Mouse (Mus musculus): Measurements from ENCODE around the gene Slc5a12. TPM values are rescaled to one million over a fixed set of nuclear protein-coding genes. Genes with fewer than 3 reads are reported as not detected.

Gene Slc5a12
- not detected in 2 replicates for polyA plus RNA-seq (2012; ENCODE audit: insufficient read depth, insufficient read length, missing spikeins)

- Histone ChIP-seq H3K4me1 (ENCODE audit: control insufficient read depth, insufficient read depth, insufficient read length, low read length) (no peaks in the 10 kb centered on the region), H3K27ac (replicated peaks; ENCODE audit: low read depth, low read length) (no peak within 1 kb of the TSS), H3K4me3 (ENCODE audit: insufficient read depth, low read depth, low read length) (no peak within 1 kb of the TSS)
Observed at GRCm38 (mm10) chr2:110596932-110597331, at the start of gene Slc5a12. Slc5a12 (plus strand) TSS chr2:110597298.

GRCm38 (mm10) chr2:110556098-110556497 is 41.0 kb upstream of the Slc5a12 start:
- H3K27ac ChIP-seq (replicated peaks; ENCODE audit: low read depth, low read length): no peak overlapping the region
- no peaks in the 10 kb centered on the region for H3K4me1 ChIP-seq (ENCODE audit: control insufficient read depth, insufficient read depth, insufficient read length, low read length)
- H3K4me3 ChIP-seq (ENCODE audit: insufficient read depth, low read depth, low read length): no peak overlapping the region

DNA sequence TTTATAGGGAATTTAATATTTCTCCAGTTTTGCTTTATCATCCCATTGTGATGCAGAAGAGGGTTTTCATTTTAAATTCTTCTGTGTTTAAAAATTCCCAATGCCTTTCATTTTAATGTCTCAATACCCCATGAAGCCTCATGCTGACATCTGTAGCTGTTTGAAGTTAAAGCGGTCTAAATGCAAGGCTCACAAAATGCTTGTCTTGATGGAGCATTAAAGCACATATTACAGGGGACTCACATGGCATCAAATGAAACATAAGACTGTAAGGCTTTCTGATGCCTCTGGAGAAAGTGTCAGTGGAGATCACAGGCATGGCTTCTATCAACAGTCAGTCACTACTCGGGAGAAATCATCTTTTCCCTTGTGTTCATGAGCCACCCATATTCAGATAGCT is 34.5 kb upstream of the Slc5a12 start:
- Histone ChIP-seq H3K4me3 (ENCODE audit: insufficient read depth, low read depth, low read length) (no peak overlapping the region), H3K4me1 (ENCODE audit: control insufficient read depth, insufficient read depth, insufficient read length, low read length) (no peaks in the 10 kb centered on the region), H3K27ac (replicated peaks; ENCODE audit: low read depth, low read length) (no peak overlapping the region)

DNA sequence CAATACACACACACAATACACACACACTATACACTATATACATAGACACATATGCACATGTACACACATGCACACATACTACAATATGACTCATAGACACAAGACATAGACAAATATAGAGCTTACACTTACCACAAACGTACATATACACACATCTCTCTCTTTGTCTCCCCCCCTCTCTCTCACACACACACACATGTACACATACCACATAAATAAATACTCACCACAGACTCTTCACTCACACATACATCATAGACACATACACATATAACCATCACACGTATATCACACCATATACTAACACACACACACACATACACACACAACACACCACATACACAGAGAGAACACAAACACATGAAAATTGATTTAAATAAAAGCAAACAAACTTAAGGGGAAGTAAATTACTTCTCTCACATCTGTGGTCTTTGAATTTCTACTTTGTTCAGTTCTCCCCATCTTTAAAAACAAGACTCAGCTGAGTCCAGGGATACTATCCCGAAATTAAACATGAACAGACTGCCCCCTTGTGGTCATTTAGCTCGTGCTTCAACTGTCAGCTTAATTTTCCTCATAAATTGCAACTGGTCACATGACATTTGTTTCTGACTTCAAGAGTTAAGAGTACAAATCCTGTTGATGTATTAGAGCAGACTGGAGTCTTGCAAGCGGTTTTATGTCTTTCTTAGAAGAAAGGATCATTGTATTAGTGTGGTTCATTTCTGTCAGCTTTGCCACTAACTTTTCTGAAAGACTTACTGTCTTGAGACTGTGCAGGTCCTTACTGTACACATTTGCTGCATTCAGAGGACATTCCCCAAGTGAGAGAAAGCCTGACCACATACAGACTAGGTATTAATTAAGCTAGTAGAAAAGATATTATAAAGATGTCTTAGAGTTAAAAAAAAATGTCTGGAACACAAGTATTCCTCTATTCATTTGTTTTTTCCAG is 32.1 kb upstream of the Slc5a12 start:
- no peak overlapping the region for H3K27ac ChIP-seq (replicated peaks; ENCODE audit: low read depth, low read length)

DNA sequence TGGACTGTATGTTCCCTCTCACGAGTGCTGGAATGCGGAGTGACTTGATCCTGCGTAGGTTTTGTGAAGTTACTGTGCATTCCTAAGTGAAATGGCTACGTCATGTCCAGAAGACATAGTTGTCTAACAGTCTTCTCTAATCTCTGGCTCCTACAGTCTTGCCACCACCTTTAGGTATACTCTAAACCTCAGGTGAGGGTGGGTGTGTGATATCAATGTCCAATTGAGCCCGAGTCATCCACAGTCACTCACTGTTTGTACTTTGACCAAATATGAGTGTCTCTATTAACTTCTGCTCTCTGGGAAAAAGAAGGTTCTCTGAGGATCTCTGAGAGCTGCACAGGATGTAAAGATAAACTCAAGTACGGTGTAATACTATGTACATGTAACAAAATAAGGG is 10.4 kb upstream of the Slc5a12 start:
- Histone ChIP-seq H3K27ac (replicated peaks; ENCODE audit: low read depth, low read length) (no peak overlapping the region), H3K4me1 (ENCODE audit: control insufficient read depth, insufficient read depth, insufficient read length, low read length) (no peaks in the 10 kb centered on the region), H3K4me3 (ENCODE audit: insufficient read depth, low read depth, low read length) (no peak overlapping the region)

More for the DNA sequence above, 32.1 kb upstream of the Slc5a12 start:
- H3K4me3 ChIP-seq (ENCODE audit: insufficient read depth, low read depth, low read length): no peak overlapping the region
- no peaks in the 10 kb centered on the region for H3K4me1 ChIP-seq (ENCODE audit: control insufficient read depth, insufficient read depth, insufficient read length, low read length)

GRCm38 (mm10) chr2:110590007-110590406 is 7.1 kb upstream of the Slc5a12 start:
- no peak overlapping the region for H3K27ac ChIP-seq (replicated peaks; ENCODE audit: low read depth, low read length)
- H3K4me1 ChIP-seq (ENCODE audit: control insufficient read depth, insufficient read depth, insufficient read length, low read length): no peaks in the 10 kb centered on the region
- H3K4me3 ChIP-seq (ENCODE audit: insufficient read depth, low read depth, low read length): no peak overlapping the region

GRCm38 (mm10) chr2:110592276-110592675 is 4.8 kb upstream of the Slc5a12 start:
- H3K4me1 ChIP-seq (ENCODE audit: control insufficient read depth, insufficient read depth, insufficient read length, low read length): no peaks in the 10 kb centered on the region
- H3K27ac ChIP-seq (replicated peaks; ENCODE audit: low read depth, low read length): no peak overlapping the region
- H3K4me3 ChIP-seq (ENCODE audit: insufficient read depth, low read depth, low read length): no peak overlapping the region

DNA sequence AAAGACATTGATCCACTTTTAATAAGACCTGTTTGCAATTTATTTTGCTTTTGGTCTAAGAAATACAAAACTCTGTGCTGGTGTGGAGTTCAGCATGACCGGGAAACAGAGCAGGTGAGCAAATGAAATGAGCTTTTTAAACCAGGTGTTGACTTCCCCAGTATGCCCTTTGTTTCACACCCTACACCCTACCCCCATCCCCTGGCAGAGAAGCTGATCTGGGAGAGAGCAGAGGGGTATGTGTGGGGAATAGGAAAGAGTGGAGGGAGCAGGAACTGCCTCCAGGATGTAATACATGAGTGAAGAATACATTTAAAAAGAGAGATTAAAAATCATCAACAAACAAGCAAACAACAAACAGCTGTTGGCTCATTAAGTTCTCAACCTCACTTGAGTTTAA is 47.3 kb downstream of the Slc5a12 start:
- H3K4me3 ChIP-seq (ENCODE audit: insufficient read depth, low read depth, low read length): no peak overlapping the region

GRCm38 (mm10) chr2:110644846-110645245 is 47.7 kb downstream of the Slc5a12 start:
- H3K4me1 ChIP-seq (ENCODE audit: control insufficient read depth, insufficient read depth, insufficient read length, low read length): no peaks in the 10 kb centered on the region
- H3K27ac ChIP-seq (replicated peaks; ENCODE audit: low read depth, low read length): no peak overlapping the region

More for the DNA sequence above, 47.3 kb downstream of the Slc5a12 start:
- H3K4me1 ChIP-seq (ENCODE audit: control insufficient read depth, insufficient read depth, insufficient read length, low read length): no peaks in the 10 kb centered on the region
- H3K27ac ChIP-seq (replicated peaks; ENCODE audit: low read depth, low read length): no peak overlapping the region

DNA sequence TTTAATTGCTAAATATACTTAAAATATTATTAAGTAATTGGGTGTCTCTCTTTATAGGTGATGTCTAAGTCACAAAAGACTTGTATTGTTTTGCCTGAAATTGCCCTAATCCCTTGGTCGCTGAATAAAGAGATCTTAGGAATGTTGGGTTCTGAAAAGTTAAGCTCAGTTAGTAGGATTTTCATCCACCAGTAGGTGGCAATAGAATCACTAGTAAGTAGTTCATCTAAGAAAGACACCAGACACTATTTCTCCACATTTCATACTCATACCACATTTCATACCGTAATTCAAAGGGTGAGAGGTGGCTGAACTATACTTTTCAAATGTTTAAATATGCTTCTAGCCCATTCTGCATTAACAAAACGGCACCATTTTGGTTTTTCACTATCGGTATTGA is 66.2 kb downstream of the Slc5a12 start:
- Histone ChIP-seq H3K4me1 (ENCODE audit: control insufficient read depth, insufficient read depth, insufficient read length, low read length) (no peaks in the 10 kb centered on the region), H3K27ac (replicated peaks; ENCODE audit: low read depth, low read length) (no peak overlapping the region), H3K4me3 (ENCODE audit: insufficient read depth, low read depth, low read length) (no peak overlapping the region)

More at GRCm38 (mm10) chr2:110644846-110645245, 47.7 kb downstream of the Slc5a12 start:
- no peak overlapping the region for H3K4me3 ChIP-seq (ENCODE audit: insufficient read depth, low read depth, low read length)

- no peak overlapping the region for H3K4me3 ChIP-seq (ENCODE audit: insufficient read depth, low read depth, low read length)
- no peak overlapping the region for H3K27ac ChIP-seq (replicated peaks; ENCODE audit: low read depth, low read length)
- H3K4me1 ChIP-seq (ENCODE audit: control insufficient read depth, insufficient read depth, insufficient read length, low read length): no peaks in the 10 kb centered on the region
Observed at GRCm38 (mm10) chr2:110671071-110671624, 74.0 kb downstream of the Slc5a12 start.

Other genes starting within 250 kb of the Slc5a12 start
- 5.9 and 6.3 TPM in 2 replicates for gene Fibin, start 234.1 kb upstream of the Slc5a12 start, polyA plus RNA-seq (2012; ENCODE audit: insufficient read depth, insufficient read length, missing spikeins)
- not detected in 2 replicates for gene Muc15, start 124.0 kb downstream of the Slc5a12 start, polyA plus RNA-seq (2012; ENCODE audit: insufficient read depth, insufficient read length, missing spikeins)